Mouse (Mus musculus) E14TG2a.4 (cell line): ENCODE measurements around the gene Vkorc1.
A peak's percentile ranks its signal among the peaks of the same experiment; 100 is the strongest.
"Not testable (repeated sequence)": the region's sequence is repeated elsewhere in the genome, so short reads cannot be mapped to it uniquely, and the experiment has no call there.

Experiments
- CTCF ChIP-seq: conservative IDR thresholded peaks from 2 replicates; pipeline ENCODE4 v1.5.1; 2014; ENCODE audit warnings: low read length
- POU5F1 ChIP-seq: IDR thresholded peaks from 2 replicates; pipeline ENCODE4 v1.6.1; 2014; ENCODE audit warnings: low read length, borderline replicate concordance

DNA sequence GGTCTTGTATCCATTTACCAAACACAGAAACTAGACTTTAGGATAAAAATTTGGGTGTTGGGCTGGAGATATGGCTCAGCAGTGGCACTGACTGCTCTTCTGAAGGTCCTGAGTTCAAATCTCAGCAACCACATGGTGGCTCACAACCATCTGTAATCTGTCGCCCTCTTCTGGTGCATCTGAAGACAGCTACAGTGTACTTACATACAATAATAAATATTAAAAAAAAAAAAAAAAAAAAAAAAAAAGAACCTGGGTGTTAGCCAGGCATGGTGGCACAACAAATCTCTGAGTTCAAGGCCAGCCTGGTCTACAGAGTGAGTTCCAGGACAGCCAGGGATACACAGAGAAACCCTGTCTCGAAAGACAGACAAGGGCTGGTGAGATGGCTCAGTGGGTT, 46.7 kb upstream of the Vkorc1 start:
- TF ChIP-seq CTCF, result peak; percentile 20; the same call in 1 of the 2 replicates
- not testable (repeated sequence) for TF ChIP-seq POU5F1
